Mouse (Mus musculus): ENCODE measurements at regions not wholly inside any gene's neighbourhood (a gene's known extent, or its start where the extent isn't known, plus 50 kb on each side); places are given as distances from the start of the nearest gene placed in this dataset.

GRCm38 (mm10) chr13:84062616-84063015 is 159.5 kb upstream of the Tmem161b start:
- Histone ChIP-seq H3K4me3 (ENCODE audit: control insufficient read depth in 1 of 2, insufficient read depth in 1 of 2, low read depth in 2 of 2, low read length in 2 of 2) (no peak overlapping the region), H3K4me1 (ENCODE audit: control insufficient read depth in 1 of 2, insufficient read depth in 2 of 2, low read length in 2 of 2) (no peaks in the 10 kb centered on the region), H3K9ac (ENCODE audit: control insufficient read depth, low read depth, low read length, poor library complexity, severe bottlenecking) (no peak overlapping the region), H3K9me3 (replicated peaks; ENCODE audit: insufficient read depth, low read length) (no peaks in the 10 kb centered on the region), H3K27ac (ENCODE audit: control insufficient read depth, low read depth, low read length) (no peak overlapping the region), H3K27me3 (ENCODE audit: control insufficient read depth in 1 of 2, insufficient read depth in 2 of 2, low read length in 2 of 2) (no peaks in the 10 kb centered on the region), H3K36me3 (ENCODE audit: control insufficient read depth in 1 of 2, insufficient read depth in 2 of 2, low read length in 2 of 2) (no peaks in the 10 kb centered on the region), H3K79me2 (ENCODE audit: control insufficient read depth, insufficient read depth, low read length, poor library complexity) (no peaks in the 10 kb centered on the region)
- TF ChIP-seq BHLHE40 (IDR thresholded peaks at IDR 0.05; ENCODE audit: borderline replicate concordance, low read depth, low read length) (no peak), KAT2A (conservative IDR thresholded peaks at IDR 0.05; ENCODE audit: low read depth, low read length) (no peak), GABPA (IDR thresholded peaks at IDR 0.05; ENCODE audit: low read depth, low read length) (no peak), USF2 (IDR thresholded peaks at IDR 0.05; ENCODE audit: borderline replicate concordance in 1 of 2, insufficient read depth in 1 of 2, low read depth in 1 of 2, low read length in 2 of 2) (no peak), ETS1 (IDR thresholded peaks at IDR 0.05; ENCODE audit: low read depth, low read length) (no peak), CHD1 (IDR thresholded peaks at IDR 0.05; ENCODE audit: low read depth, low read length) (no peak), SIN3A (IDR thresholded peaks at IDR 0.05; ENCODE audit: low read length) (no peak), POLR2A (IDR thresholded peaks at IDR 0.05; ENCODE audit: control insufficient read depth in 1 of 2, insufficient read depth in 1 of 2, low read depth in 1 of 2, low read length in 2 of 2, poor library complexity in 1 of 2) (no peak), MEF2A (IDR thresholded peaks at IDR 0.05; ENCODE audit: extremely low read depth, insufficient replicate concordance, low read depth, low read length, poor library complexity, severe bottlenecking) (no peak), UBTF (IDR thresholded peaks at IDR 0.05; ENCODE audit: borderline replicate concordance, insufficient read depth, low read depth, low read length) (no peak), MXI1 (IDR thresholded peaks at IDR 0.05; ENCODE audit: low read depth, low read length) (no peak), USF1 (IDR thresholded peaks at IDR 0.05; ENCODE audit: low read depth, low read length) (no peak)
- DNase-seq (ENCODE audit: low read depth, low spot score) = no peak

- H3K4me3 ChIP-seq (ENCODE audit: control insufficient read depth in 1 of 2, insufficient read depth in 1 of 2, low read depth in 2 of 2, low read length in 2 of 2) = no peak overlapping the region
- H3K9me3 ChIP-seq (replicated peaks; ENCODE audit: insufficient read depth, low read length) = no peaks in the 10 kb centered on the region
- no peak overlapping the region for H3K27ac ChIP-seq (ENCODE audit: control insufficient read depth, low read depth, low read length)
- no peak overlapping the region for H3K9ac ChIP-seq (ENCODE audit: control insufficient read depth, low read depth, low read length, poor library complexity, severe bottlenecking)
- no peaks in the 10 kb centered on the region for H3K79me2 ChIP-seq (ENCODE audit: control insufficient read depth, insufficient read depth, low read length, poor library complexity)
- no peak for TF ChIP-seq HCFC1 (IDR thresholded peaks at IDR 0.05; ENCODE audit: low read depth, low read length)
- no peak for TF ChIP-seq ZNF384 (IDR thresholded peaks at IDR 0.05; ENCODE audit: low read depth, low read length)
- no peak for TF ChIP-seq KAT2A (conservative IDR thresholded peaks at IDR 0.05; ENCODE audit: low read depth, low read length)
- no peak for TF ChIP-seq POLR2AphosphoS5 (IDR thresholded peaks at IDR 0.05; ENCODE audit: borderline replicate concordance, low read depth, low read length)
- no peak for TF ChIP-seq ETS1 (IDR thresholded peaks at IDR 0.05; ENCODE audit: low read depth, low read length)
- TF ChIP-seq RAD21 (IDR thresholded peaks at IDR 0.05; ENCODE audit: low read depth, low read length) = no peak
- no peak for TF ChIP-seq ZMIZ1 (IDR thresholded peaks at IDR 0.05; ENCODE audit: low read depth, low read length)
- TF ChIP-seq TCF12 (IDR thresholded peaks at IDR 0.05; ENCODE audit: low read depth, low read length) = no peak
- TF ChIP-seq E2F4 (IDR thresholded peaks at IDR 0.05; ENCODE audit: borderline replicate concordance, low read depth, low read length) = no peak
- no peaks in the 10 kb centered on the region for H3K4me1 ChIP-seq (ENCODE audit: control insufficient read depth in 1 of 2, insufficient read depth in 2 of 2, low read length in 2 of 2)
- H3K36me3 ChIP-seq (ENCODE audit: control insufficient read depth in 1 of 2, insufficient read depth in 2 of 2, low read length in 2 of 2) = no peaks in the 10 kb centered on the region
- no peaks in the 10 kb centered on the region for H3K27me3 ChIP-seq (ENCODE audit: control insufficient read depth in 1 of 2, insufficient read depth in 2 of 2, low read length in 2 of 2)
- DNase-seq (ENCODE audit: low read depth, low spot score) = no peak
These were observed 158.7 kb upstream of the Tmem161b start for GRCm38 (mm10) chr13:84063406-84063805.
